Mouse (Mus musculus): ENCODE data around the gene Agbl3.

The Agbl3 gene

DNA sequence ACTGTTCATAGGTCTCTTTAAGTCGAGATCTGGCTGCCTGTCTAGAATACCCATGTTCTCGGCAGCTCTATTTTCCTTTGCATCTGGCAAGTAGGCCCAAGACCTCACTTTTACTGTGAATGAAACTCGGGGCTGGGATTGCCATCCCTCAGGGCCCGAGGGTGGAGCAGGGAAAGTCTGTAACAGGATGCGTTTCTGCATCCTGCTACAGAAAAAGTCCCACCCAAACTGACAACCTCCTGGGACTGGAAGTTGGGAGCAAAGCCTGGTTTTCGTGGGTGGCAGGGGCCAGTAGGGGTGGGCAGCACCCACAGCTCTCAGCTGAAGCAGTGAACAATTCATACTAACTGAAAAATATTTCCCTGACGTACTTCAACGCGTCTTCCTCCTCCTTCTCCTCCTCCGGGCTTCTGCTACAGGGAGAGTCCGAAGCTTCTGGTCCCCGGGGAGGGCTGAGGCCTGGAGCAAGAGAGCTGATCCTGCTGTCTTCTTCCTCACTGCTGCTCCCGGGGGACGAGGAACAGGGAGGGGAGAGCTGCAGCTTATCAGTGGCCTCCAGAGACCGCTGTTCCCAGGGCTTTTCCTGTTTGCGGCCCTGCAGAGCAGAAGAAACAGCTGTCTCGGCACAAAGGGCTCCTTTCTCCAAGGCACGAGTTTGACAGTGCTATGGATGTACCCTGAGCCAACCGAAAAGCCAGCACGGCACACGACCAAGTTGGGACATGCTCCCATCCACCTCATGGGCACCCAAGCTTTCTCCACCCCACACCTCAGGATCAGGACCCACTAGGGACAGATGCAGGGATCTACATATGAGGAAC is 94.1 kb downstream of the Agbl3 start:
- no peak for DNase-seq (ENCODE audit: low spot score in 2 of 2)

DNA sequence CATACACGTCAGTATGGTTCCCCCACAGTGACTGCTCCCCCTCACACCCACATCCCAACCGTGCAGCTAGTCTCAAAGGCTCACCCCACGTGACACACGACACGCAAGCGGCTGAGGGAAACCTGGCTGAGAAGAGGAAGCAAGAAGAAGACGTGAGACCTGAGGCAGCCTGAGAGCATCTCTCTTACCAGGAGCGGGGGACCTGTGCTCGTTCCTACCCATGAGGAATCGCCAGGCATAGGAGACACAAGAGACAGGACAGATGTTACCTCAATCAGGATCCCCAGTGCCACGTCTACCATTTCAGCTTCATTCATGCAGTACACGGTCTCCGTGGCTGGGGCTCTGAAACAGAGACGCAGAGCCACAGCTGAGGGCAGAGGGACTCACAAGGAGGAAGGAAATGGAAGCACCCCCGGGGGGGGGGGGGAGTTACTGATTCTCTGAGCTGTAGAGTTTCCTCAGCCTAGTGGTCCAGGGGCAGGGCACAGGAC is 95.1 kb downstream of the Agbl3 start:
- no peak for DNase-seq (ENCODE audit: low spot score in 2 of 2)

DNA sequence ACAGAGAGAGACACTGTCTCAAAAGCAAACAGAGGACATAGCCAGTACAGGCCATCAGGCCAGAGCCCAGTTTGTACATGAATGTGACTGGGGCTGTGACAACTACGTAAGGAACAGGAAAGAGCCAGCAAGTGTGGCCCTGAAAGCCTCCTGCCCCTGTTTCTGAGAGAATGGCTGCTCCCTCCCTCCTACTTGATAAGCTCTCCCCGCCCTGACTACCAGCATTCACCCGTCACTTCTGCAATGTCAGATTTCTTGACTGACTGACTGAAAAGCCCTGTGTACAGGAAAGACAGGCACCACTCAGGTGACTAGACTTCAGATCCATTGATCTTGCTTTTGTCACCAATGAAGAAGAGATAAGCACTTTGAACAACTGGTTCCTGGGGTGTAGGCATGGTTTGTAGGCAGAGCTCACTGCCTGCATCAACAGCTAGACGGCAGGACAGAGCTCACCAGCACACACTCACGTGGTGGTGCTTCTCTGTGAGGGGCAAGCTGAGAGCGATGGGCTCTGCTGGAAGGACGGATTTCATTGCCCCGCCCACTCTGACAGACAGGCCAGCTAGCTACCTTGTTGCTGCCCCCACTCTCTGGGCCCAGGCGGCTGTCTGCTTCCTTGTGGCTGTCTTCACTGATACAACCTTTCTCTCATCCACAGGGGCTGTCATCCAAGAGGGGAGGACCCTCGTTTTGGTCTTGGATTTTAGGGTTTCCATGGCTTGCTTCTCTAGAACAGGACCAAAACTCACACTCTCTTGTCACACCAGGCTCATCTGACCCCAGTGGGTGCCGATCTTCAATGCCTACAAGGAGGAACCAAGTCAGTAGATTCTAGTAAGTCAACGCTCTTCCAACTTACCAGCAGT is 96.0 kb downstream of the Agbl3 start:
- DNase-seq (ENCODE audit: low spot score in 2 of 2) = no peak

DNA sequence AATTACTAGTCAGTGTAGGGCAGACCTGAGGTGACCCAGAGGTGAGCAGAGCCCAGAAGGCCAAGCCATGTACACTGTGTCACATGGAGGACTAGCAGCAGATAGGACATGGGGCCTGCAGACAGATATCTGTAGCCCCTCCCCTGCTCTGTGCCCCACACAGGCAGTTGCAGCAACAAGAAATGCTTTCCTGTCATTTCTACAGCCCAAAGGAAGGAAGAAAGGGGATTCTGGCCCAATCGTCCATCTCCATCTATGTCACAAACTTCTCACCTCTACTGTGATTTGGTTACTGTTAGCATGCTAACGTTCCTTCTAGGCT is 96.6 kb downstream of the Agbl3 start:
- no peak for DNase-seq (ENCODE audit: low spot score in 2 of 2)

DNA sequence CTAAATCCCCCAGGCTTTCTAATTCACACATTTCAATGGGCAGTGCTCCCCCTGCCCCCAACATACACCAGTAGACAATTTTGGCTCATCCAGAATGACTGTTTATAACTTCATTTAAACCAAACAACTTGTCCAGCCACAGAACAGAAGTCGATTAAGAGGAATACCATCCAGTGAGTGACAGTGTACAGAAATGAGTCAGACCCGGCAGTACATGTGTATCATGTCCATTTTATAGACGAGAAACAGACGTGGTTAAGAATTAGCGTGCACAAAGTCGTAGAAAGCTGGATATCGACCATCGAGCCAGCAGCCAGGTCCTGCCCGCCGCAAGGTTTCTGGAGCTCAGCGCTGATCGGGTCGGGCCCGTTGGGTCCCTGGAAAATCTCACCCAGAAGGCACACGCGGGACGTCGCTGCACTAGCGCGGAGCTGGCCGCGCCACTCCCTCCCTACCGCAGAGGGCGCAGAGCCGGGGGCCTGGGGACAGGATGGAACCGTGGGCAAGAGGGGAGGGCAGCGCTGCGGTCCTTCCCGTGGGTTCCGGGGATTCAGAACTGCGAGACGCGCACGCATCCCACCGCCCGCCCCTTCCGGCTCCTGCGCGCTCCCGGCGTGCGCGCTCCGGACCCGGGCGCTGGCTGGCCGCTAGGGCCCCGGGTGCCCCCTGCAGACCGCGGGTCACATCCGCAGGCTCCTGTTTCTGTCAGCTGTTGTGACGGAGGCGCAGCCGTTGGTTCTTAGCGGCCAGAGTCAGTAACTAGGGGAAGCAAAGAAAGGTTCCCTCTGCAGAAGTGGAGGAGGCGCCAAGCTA is 97.5 kb downstream of the Agbl3 start, which contains the start of gene Cyren:
Gene Cyren (minus strand): TSS at position 552 of the 813 bp plus-strand sequence.
- peak; percentile 89 to 91 for DNase-seq (ENCODE audit: low spot score in 2 of 2)

DNA sequence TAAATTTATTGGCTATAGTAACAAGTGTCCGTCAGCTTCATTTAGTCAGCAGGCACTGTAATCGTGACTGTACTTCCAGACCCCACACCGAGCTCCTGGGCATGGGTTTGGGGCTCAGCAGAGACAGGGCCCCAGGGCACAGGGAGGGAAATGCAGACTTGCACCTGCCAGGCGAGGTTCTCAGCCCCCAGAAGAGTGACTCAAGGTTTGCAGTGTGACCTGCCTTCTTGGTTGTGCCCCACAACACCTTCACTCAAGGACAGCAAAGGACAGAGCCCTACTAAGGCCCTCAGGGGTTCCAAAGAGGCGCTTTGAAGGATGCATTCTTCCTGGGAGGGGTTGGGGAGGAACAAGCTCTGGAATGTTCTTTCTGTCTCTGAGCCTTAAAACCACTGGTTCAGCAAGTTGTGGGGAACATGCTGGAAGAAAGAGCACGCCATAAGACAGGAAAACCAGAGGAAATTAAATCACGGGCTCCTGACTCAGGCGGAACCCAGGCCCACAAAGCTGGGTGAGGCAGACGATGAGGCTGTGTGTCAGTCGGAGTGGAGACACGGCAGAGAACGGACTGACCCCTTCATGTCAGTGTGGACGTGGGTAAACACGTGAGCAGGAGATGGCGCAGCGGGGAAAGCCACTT is 99.0 kb downstream of the Agbl3 start:
- no peak for DNase-seq (ENCODE audit: low spot score in 2 of 2)

DNA sequence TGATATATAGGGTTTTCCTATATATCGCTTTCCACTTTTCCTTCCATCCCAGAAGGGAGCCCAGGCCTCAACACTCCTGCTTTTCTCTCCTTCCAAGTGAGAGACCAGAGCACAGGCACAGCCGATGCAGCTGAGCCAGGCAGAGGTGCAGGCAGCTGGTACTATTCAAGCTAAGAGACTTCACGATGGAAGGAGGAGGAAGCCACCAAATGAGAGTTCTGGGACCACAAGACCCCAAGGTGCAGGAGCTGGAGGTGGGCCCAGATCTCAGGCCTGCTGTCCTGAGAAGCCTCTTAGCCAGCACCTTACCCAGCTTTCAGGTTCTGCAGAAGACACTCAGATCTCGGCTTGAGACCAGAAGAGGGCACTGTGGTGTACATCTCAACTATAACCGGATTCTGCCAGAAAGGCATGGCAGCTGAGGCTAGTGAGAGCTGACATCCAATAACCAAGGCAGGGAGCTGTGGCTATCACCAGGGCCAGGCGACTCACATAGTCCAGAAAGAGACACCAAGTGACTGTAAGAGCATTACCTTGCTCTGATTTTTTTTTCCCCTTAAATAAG is 99.8 kb downstream of the Agbl3 start:
- peak in 1 of 2 experiments; percentile 51 for DNase-seq (ENCODE audit: low spot score in 2 of 2)

DNA sequence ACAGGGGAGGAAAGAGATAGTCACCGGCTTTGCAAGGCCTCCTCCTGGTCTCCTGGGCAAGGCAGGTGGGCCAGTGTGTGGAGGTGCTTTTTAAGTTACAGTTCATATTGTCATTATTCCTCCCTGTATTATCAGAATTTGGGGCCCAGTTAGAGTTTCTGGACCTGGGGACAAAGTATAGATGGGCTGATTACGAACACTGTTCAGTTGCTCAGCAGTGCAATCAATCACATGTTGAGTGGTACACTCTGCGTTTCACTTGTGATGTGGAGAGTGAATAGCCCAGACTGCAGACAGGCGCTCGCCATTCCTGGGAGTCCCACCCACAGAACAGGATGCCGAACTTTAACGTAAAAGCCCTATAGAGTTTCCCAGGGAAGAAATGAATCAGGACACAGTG is 104.5 kb downstream of the Agbl3 start:
- no peak for DNase-seq (ENCODE audit: low spot score in 2 of 2)

DNA sequence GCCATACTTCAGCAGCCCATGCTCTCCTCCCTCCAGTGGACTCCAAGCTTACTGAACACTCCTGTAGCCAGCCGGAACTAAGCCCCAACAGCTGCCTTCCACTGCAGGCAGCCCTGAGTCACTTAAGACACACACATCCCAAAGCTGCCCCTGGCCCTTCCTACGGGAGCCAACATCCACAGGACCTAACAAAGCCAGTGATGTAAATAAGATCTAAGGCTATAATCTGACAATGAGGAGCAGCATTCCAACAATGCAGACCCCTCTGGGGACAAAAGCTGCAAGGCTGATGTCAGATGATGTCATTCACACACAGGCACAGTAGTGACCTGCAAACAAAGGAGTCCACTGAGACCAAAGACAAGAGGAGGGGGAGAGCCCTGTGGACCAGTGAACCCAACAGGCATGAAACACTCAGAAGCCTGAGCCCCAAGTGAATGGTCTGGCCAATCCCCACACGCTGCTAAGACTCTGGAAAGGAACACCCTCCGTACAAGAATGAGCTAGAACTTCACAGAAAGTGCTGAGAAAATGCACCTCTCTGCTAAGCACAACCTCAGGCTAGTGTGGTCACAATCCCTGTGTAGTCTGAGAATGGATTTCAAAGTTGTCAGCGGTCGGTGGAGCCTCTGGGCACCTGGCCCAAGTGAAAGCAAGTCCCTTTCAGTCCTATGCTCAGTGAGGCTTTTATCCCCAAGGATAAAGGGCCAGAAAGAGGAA is 107.1 kb downstream of the Agbl3 start:
- no peak for DNase-seq (ENCODE audit: low spot score in 2 of 2)

DNA sequence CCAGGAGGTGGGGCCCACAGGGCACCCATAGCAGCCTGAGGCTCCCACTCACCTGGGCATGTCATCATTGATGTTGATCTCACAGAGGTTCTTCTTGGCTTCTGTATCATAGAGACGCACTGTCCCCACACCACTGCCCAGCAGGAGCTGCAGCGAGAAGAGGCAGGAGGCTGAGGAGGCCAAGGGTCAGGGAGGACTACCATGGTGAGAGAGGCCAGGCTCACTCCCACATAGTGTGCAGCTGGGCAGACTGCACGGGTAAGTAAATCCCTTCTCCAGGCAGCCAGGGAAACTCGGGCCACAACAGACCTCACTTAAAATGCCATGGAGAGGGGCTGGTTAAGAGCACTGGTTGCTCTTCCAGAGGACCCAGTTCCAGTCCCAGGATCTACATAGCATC is 109.0 kb downstream of the Agbl3 start:
- no peak for DNase-seq (ENCODE audit: low spot score in 2 of 2)

DNA sequence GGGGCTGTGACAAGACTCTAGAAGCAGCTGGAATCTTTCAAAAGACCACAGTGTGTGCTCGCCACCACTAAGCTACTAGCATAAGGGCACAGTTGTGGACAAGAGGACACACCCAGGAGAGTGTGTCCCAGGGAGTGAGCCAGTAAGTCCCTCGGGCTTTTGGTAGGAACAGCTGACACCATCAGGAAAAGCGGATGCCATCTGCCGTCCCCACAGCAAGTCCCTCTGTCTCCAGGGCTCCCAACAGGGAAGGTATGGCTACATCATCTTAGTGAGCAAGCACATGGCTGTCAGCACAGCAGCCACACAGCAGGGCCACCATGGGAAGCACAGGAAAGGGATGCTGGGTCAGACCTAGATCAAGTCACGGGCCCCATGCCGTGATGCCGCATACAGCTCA is 115.3 kb downstream of the Agbl3 start:
- no peak for DNase-seq (ENCODE audit: low spot score in 2 of 2)

DNA sequence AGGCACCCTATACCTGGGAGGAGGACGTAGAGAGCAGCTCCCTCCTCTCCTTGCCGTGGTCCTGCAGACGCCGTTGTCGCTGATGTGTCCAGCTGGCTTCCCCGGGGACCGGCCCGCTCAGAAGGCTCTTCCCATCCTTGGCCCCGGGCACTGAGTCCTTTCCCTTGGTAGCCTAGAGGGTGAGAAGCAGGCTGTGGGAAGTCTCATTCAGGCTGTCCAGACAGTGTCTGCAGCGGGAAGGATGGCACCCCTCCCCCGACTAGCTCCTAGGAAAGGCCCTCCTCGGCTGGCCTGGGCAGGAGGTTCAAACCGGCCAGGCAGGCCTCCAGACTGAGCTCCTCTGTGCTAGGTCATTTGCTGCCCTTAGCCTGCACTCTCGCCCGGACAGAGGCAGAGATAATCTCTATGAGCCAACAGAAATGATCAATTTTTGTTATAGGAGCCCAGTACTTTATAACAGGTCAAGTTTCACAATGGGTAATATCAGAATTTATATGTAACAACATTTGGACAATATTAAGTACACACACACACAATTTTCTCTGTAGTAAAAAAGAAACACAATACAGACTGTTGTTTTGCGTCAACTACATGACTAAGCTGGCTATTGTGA is 116.0 kb downstream of the Agbl3 start:
- no peak for DNase-seq (ENCODE audit: low spot score in 2 of 2)

DNA sequence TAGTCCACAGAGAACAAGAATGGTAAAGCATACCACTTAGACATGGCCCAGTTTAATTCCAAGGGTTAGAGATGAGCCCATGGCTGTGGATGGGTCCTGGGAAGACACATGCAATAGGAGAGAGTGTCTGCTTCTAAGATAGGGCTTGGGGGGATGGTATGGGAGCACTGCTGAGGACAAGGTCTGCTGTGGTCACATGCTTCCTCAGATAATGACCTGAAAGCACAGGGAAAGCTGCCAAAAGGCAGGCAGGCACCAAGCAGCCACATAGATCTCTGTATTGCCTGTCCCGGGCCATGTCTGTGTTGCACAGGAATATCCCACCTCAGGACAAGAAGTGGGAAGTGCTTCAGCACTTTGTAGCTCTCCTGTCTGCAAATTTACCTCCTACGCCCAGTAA is 118.9 kb downstream of the Agbl3 start:
- no peak for DNase-seq (ENCODE audit: low spot score in 2 of 2)

DNA sequence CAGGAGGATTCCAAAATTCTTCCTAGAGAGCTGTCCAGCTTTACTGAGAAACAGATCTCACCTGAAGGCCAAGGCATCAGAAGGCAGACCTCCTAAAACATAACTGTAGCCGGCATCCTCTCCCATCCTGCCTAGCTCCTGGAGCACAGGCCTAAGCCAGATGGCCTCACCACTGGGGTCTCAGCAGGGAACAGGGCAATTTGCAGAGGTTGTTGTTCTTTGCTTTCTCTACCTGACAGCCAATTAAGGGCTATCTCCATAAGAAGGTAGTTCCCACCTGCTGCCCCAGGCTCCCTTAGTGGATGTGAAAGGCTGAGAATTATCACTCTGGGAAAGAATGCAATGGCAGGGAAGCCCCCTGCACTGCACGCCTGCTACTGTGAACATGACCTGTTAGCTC is 120.8 kb downstream of the Agbl3 start:
- no peak for DNase-seq (ENCODE audit: low spot score in 2 of 2)

DNA sequence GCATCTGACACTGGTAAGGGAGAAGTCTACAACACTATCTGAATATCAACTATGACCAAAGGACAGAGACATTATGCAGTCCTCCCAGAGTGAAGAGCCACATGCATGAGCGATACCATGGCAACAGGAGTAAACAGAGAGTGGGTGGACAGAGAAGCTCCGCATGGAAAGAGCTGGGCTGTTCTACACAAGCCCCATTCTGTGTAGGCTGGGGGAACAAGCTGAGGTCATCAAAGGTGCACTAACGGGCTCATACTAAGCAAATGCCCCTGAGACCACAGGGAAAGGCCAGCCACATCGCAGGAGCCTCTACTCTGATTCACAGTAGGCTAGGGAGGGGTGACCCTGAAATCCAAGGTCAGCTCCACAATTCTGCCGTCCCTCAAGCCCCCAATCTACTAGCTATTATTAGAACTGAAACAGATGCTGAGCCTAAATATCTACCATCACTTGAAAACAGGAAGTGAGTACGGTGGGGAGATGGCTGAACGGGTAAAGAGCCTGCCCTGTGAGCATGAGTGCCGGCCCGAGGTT is 121.7 kb downstream of the Agbl3 start:
- DNase-seq (ENCODE audit: low spot score in 2 of 2) = no peak

DNA sequence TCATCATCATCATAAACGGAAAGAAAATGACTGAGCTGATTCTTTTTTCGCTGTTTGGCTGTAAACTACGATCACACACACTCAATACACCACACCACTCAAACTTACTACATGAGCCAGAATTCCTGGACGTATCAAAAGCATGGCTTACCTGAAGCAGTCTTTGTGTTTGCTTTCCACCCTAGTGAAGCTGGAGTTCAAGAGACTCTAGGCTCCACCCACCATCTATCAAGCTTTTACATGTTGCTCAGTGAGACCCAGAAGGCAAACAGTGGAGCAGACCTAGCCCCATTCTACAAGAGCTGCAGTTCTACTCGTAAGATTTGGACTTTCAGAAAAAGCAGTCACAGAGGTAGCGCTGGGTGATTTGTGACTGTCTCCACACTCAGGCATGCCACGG is 122.3 kb downstream of the Agbl3 start:
- no peak for DNase-seq (ENCODE audit: low spot score in 2 of 2)

DNA sequence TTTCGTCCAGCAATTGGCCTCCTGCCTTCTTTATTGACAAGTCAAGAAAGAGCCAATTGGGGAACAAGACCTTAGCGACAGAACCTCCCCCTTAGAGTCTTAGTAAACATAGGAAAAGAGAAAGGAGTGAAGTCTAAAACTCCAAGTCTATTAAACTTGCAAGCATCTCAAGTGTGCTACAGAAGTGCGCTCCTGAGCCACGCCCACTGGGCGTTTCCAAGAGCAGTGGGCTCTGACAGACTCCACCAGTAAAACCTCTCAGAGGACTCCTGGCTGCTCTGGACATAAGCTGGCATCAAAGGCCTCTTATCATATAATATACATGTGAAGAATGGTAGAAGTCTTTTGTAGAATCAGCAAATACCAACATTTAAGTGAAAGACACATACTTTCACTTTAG is 123.2 kb downstream of the Agbl3 start:
- DNase-seq (ENCODE audit: low spot score in 2 of 2) = no peak

DNA sequence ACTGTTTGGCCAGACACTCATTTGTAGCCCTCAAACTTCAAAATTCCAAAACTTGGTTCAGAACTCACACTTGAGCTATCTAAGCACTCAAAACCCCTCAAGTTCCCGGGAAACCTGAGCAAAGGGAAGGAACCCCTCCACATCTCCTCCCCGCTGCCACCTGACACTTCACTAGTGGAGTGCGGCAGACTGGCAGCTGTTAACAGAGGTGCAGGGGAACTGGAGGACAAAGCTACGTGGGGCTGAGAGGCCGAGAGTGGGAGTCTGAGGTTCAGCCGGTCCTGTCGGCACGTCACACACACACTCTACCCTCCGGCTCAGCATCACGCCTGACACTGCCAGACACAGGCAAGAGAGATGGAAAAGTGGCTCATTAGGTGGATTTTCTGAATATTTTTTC is 123.6 kb downstream of the Agbl3 start:
- DNase-seq (ENCODE audit: low spot score in 2 of 2) = no peak

DNA sequence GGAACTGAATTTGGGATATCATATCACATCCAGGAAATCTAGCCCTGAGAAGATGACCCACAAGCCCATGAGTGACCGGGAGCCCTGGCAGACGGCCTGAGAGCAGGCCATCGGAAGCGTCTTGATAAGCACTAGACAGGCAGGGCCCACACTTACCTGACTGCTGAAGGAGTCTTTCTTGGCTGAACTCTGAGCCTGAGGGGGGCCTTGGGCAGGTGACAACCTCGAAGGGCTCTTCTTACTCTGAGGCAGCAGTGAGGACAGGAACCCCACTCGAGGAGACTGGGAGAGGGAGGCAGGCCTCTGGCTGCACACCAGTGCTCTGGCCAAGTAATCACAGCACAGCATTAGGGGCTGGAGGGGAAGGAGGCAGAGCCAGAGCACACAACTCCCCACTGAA is 124.1 kb downstream of the Agbl3 start:
- no peak for DNase-seq (ENCODE audit: low spot score in 2 of 2)

DNA sequence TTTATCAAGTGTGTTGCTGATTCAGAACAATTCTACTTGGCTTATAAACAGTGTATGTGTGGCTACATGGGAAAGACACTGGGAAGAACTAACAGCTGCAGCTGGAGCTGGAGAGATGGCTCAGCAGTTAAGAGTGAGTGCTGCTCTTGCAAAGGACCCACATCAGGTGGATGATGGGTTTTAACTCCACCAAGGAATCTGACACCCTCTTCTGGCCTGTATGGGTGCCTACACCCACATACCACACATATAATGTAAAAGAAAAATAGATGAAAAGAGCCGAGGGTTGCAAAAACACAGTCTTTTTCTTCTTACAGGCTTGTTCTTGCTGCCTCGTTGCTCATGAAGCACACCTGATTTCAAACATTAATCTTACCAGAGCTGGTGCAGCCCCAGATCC is 125.9 kb downstream of the Agbl3 start:
- no peak for DNase-seq (ENCODE audit: low spot score in 2 of 2)
